Mouse (Mus musculus): ENCODE data around the gene Camta1.
"Not testable (repeated sequence)": the region's sequence is repeated elsewhere in the genome, so short reads cannot be mapped to it uniquely, and the experiment has no call there.

Camta1 gene

DNA sequence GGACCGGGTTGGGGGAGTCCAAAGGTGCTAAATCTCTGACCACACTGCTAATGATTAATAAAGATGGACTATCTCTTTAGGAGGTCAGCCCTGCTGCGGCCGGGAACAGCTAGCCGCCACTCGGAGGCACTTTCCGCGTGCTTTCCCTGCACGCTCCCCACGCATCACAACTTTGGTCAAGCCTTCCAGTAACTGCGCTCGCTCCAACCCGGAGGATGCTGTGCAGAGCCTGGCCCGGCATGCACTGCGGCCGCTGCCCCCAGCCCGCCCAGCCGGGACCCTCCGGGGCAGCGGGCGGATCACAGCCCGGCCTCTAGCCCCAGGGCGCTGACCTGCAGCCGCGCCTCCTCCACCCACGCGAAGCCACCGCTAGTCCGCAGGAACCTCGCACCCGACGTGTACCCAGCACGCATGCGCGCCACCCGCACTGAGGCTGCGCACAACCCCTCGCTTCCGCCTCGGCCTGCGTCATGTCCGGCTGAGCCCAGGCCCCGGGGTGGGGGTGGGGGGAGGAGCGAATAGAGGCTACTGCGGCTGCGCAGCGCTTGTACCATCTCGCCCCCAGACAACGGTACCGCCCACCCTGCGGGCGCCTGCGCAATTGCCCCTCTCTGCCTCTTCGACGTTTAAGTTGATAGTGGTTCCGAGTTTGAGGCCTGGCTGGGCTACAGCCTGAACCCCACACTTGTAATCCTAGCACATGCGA is 952.1 kb downstream of the Camta1 start:
- DNase-seq: peak; percentile 99

DNA sequence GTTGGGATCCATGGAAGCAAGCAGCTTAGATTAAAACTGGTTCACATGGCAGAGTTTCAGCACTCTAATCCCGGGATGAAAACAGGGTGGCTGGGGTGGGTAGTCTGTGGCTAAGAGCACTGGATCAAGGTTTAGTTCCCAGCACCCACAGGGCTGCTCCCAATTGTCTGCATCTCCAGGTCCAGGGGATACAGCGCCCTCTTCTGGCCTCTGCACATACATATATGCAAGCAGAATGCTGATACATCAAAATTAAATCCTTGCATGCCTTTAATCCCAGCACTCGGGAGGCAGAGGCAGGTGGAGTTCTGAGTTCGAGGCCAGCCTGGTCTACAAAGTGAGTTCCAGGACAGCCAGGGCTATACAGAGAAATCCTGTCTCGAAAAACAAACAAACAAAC is 953.2 kb downstream of the Camta1 start:
- not testable (repeated sequence) for DNase-seq

DNA sequence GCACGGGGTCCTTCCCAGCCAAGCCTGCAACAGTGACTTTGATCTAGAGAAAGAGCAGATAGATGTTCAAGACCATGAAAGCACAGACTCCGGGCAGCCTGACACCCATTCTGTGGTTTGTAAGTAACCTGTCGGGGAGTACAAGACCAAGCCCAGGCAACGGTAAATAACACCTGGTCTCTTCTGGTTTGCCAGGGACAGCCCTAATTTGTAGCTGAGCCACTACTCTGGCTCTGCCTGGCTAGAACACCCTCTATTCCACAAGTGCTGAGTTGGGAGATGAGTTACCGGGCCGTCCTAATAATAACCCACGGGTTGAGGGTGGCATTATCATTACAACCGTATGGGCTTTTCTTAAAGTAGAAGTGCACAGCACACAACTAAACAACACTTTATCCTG is 954.6 kb downstream of the Camta1 start:
- no peak for DNase-seq

GRCm38 (mm10) chr4:150903091-150903742 is 958.5 kb downstream of the Camta1 start:
- DNase-seq: no peak

GRCm38 (mm10) chr4:150902062-150902461 is 959.6 kb downstream of the Camta1 start:
- DNase-seq: no peak

DNA sequence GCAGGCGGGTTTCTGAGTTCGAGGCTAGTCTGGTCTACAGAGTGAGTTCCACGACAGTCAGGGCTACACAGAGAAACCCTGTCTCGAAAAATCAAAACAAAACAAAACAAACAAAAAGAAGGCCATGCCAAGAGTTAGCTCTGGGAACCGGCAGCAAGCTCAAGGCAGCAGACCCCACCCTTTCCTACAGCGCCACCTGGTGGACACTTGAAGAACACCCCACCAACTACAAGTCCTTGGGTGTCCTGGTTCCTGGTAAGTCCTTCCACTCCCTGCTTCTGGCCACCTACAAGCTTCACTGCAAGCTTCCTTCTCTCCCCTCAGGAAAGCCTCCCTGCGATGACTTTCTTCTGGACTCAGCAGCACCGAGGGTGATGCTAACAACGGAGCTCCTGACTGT is 960.0 kb downstream of the Camta1 start:
- DNase-seq: peak; percentile 56

DNA sequence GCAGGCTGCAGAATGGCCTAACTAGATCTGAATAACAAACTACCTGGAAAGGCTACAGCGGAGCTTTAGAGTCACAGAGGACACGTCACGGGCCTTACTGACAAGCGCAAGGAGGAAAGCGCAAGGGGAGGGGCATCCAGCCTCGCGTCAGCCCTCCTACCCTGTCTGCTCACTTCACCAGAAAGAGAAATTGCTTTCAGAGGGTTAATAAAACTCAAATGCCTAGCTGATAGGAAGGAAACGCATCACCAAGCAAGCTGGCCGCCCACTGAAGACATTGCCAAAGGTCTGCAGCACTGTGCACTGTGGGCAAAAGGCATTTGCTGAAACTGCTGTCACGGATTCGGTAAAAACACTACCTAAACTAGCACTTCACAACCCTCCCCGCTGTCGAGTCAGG is 961.2 kb downstream of the Camta1 start:
- no peak for DNase-seq

- DNase-seq: peak; percentile 39
Measured at GRCm38 (mm10) chr4:150898716-150899365, 962.8 kb downstream of the Camta1 start.

- no peak for DNase-seq
Measured at GRCm38 (mm10) chr4:150896896-150897624, 964.6 kb downstream of the Camta1 start.

GRCm38 (mm10) chr4:150894718-150895501 is 966.8 kb downstream of the Camta1 start:
- no peak for DNase-seq

DNA sequence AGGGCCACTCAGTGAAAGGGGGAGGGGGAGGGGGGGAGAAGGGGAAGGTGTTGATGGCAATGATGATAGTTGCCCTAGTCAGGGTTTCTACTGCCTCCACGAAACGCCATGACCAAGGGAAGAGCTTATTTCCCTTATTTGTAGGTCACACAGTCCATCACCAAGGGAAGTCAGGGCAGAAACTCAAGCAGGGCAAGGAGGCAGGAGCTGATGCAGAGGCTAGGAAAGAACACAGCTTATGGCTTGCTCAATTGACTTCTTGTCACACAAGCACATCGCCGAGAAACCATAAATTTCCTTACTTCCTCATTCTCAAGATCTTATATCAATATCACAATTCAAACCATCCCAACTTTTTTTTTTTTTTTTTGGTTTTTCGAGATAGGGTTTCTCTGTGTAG is 970.4 kb downstream of the Camta1 start:
- no peak for DNase-seq

- no peak for DNase-seq
Measured at GRCm38 (mm10) chr4:150889955-150890315, 971.7 kb downstream of the Camta1 start.

DNA sequence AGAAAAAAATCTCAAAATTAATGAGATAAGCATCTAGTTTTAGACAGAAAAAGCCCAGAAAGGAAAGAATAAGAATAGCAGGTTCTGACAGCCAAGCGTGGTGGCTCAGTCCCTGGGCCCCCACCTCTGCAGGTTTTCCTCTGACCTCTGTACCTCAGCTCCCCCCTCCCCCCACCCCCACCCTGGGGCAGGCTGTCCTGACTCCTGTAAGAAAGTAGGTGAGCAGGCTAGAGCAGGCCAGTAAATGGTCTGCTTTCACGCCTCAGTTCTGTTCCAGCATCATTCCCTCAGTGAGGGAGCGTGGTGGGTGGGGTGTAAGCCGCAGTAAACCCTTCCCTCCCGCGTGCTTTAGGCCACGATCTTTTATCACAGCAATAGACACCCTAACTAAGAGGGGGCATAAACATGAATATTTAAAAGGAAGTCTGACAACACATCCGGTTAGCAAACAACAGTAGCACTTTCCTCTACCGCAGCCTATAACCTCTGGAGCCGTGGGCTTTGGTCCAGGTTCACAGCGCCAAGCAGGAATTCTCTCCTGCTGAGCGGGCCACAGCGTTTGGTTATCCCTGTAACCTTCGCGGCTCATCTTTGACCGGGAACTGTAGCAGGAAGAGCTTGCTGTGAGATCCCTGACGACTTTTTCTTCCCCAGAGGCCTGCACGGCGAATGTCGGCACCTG is 972.3 kb downstream of the Camta1 start:
- no peak for DNase-seq

DNA sequence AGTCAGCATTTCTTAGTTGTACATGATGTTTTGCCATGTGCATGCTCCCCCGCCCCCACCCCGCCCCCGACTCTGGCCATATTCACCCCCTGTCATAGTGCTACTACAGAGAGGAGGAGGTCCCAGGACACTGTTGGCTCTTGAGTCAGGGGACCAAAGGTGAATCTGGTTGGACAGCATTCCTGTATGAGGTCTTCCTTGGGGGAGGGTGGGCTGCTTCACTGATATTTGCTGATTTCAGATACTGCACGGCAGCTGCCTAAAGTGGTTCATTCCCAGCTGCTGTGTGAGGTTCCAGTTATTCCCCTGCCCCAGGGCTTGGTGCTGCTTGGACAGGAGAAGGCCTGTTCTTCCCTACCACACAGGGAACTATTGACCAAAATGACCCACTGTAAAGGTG is 973.2 kb downstream of the Camta1 start:
- DNase-seq: no peak

DNA sequence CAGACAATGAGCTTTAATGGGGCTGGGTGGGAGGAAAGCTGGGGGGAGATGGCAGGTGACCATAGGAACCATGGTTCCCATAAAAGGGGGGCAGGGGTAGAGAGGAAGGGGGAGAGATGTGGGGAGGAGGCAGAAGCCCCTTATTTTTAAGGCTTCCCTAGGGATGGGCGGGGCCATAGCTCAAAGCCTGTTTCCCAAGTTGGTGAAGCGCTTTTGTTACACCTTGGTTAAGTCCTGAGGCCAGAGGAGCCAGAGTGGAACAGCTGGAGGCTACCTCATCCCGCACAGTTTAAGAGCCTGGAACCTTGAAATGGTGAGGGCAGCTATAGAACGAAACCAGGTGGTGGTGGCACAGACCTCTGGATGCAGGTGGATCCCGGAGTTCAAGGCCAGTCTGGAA is 973.8 kb downstream of the Camta1 start:
- no peak for DNase-seq

- no peak for DNase-seq
Measured at GRCm38 (mm10) chr4:150882632-150883031, 979.0 kb downstream of the Camta1 start.

- DNase-seq: no peak
Measured at GRCm38 (mm10) chr4:150880364-150880763, 981.3 kb downstream of the Camta1 start.

DNA sequence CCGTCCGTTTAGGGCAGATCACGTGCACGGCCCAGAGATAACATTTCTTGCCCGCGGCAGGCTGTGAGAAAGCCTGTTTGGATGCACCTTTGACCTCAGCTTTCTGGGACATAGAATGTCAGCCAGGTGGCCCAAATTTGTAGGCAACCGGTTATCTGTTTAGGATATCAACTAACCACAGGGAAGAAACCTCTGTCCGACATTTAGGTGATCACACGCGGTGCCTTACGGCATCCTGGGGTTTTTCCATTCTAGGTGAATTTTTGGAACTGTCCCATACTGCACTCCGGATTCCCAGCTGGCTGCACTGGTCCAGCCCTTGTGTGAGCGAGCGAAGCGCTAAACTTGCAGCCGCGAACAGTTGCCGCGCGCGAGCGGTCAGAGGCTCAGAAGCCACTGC is 982.0 kb downstream of the Camta1 start:
- DNase-seq: no peak

GRCm38 (mm10) chr4:150875393-150875792 is 986.3 kb downstream of the Camta1 start:
- no peak for DNase-seq

GRCm38 (mm10) chr4:150874416-150874815 is 987.3 kb downstream of the Camta1 start:
- DNase-seq: not testable (repeated sequence)

DNA sequence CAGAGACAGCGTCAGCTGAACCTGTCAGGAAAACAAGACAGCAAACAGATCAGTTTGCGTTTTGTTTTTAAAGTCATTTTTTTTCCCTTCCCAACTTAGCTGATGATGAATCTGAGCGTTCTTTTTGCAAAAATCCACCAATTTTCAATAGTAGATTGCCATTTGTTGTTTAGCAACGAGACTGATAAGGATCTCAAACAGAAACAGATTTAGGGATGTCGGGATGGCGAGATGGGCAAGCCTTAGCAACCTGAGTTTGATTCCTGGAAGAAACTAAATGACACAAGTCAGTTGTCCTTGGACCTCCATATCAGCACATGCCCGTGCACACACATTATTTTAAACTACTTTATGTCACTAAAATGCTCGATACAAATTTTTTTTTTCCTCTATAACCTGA is 989.0 kb downstream of the Camta1 start:
- DNase-seq: no peak

GRCm38 (mm10) chr4:150872139-150872651 is 989.5 kb downstream of the Camta1 start:
- DNase-seq: no peak

All from cerebellum, adult 11 months (tissue).